Mouse (Mus musculus) right cerebral cortex, adult 2 months (tissue): ENCODE measurements around the gene Inf2.

Experiments used
- DNase-seq, 2 experiments: peaks; one replicate each; pipeline ENCODE4 v3.0.0; 2021 to 2022; ENCODE audit warnings: low spot score in 2 of 2

Inf2 gene

DNA sequence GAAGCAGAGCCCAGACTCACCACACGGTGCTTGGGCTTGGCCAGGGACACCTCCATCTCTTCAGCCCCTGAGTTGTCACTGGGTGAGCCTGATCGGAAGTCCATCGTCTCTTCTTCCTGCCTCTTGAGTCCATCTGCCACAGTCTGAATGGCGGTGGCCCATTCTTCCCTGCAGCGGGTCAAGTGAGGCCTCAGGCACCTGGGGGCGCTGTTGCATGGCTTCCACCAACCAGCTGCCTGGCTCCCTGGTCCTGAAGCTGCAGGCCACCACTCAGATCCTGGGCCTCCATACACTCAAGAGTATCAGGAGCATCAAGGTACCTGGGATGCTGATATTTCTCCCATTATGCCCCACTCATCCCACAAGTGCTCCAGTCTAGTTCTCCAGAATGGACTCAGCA lies 70.5 kb downstream of the Inf2 start:
- peak; percentile 45 to 64 for DNase-seq

DNA sequence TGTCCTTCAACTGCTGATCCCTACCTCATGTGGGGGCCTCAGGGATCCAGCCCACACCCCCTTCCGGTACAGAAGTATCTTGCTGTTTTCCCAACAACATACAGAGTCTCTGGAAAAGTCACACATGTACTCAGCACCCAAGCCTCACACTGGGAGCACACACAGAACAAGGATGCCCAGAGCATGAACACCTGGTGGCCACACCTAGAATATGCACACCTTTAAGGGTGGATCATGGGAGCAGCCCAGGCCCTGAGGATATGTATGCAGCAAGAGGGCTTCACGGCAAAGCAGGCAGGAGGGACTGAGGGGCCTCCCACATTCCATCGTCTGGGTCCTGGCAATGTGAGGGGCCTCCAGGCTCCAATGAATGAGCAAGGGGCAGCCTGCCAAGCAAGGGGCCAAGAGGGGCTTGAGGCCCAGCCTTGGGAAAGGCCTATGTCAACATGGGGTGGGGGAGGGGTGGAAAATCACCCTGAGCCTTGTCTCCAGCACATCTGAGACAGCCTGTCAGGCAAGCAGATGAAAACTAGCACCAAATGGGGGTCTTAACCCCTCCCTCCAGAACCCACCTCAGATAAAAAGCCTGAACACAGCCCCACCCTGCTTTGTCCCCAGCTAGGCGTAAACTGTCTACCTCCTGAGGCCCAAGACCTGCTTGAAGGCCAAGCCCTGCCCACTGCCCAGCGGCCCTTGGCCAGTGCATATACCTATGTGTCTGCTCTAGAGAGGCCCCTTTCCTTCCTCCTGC lies 72.2 kb downstream of the Inf2 start:
- DNase-seq = no peak

DNA sequence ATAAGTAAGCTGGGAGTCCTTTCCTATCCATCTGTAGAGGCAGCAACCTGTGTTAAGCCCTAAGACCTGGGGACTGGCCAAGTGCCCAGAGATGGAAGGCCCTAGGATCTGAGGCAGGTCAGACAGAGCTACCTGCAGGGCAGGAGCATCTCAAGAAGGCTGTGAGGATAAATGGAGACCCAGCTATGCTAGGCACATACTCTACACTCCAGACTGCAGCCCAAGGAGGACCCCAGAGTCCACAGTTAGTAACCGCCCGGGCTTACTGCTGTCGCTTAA lies 72.7 kb downstream of the Inf2 start:
- DNase-seq = no peak

DNA sequence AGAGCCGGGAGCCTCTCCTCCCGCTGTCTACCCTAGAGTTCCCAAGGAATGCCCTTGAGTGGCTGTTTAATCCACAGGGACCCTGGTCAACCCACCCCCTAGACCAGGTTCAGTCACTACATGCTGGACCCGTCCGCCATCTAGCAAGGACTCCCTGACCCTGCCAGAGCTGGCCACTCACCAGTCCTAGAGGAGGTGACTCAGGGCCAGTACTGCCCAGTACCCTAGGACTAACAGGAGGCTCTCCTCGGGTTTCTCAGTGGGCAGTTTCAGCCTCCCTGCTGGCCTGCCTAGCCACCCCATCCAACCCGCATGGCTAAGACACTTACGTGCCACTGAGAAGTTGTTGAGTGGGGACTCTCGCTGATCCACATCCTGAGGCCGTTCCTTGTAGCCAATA lies 73.3 kb downstream of the Inf2 start:
- no peak for DNase-seq

DNA sequence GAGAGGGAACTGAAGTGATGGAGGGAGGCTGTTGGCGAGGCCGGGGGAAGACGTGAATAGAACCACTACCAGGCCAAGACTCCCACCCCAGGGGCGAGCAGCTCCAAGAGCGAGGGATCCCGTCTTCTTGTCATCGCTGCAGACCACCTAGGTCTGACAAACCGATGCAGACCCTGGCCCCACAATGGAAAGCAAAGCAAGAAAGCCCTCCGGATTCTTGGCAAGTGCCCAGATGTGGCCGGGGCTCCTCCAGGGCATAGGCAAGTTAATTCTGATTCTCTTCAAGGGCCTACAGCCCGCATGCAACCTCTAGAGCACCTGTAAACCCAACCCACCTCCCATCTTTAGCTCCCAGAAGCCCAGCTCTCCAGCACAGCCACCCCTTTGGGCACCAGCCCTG lies 74.7 kb downstream of the Inf2 start:
- no peak for DNase-seq

DNA sequence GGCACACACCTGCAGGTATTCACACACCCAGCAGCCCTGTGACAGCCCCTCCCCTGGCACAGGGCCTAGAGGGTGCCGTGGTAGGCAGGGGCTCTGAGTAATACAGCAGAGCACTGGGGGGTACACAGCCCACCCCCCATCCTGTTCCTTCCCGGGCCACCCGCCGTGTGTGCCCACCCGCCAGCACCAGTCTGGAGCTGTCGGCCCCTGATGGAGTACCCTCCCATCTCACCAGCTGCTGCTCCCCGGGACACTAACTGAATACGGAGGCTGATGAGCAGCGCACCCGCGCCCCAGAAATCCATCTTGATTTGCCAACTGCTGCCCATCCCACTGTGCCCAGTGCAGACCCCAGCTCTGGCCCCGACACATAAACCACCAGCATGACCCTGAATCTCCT lies 75.1 kb downstream of the Inf2 start:
- DNase-seq = no peak

DNA sequence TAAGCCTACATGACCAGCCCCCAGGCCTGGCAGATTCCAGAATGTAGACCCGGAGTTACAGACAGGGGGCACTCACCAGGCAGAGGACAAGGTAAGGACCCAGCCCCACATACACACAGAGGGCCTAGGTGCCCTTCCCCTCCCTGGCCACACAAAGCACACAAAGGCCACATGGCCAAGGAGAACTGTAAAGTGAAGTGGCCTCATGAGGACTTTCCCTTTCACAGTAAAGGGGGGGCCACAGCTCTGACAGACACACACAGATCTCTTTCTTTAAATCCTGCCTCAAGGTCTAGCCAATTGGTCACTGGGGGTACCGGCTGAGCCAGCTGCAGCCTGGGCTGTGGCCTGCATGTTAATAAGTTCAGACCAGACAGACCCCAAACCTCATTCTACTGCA lies 75.5 kb downstream of the Inf2 start:
- no peak for DNase-seq

DNA sequence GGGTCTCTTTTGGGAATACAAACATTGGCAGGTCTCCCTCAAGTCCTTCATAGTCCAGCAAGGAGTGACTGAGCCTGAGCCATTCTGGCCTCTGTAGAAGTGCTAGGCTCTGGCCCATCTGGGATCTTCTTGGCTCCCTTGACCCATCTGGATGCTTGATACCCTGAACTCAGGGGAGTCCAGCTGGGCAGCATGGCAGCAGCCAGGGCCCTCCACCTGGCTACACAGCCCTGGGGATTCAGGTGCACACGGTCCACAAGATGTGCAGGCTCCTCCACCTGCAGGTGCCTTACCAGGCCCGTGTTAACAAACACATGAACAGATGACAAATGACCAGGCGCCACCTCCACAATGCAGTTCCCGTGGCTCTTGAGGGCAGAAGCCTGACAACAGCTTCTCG lies 76.1 kb downstream of the Inf2 start:
- DNase-seq = no peak
